Mouse (Mus musculus): Measurements from ENCODE around the gene Ppara.

DNA sequence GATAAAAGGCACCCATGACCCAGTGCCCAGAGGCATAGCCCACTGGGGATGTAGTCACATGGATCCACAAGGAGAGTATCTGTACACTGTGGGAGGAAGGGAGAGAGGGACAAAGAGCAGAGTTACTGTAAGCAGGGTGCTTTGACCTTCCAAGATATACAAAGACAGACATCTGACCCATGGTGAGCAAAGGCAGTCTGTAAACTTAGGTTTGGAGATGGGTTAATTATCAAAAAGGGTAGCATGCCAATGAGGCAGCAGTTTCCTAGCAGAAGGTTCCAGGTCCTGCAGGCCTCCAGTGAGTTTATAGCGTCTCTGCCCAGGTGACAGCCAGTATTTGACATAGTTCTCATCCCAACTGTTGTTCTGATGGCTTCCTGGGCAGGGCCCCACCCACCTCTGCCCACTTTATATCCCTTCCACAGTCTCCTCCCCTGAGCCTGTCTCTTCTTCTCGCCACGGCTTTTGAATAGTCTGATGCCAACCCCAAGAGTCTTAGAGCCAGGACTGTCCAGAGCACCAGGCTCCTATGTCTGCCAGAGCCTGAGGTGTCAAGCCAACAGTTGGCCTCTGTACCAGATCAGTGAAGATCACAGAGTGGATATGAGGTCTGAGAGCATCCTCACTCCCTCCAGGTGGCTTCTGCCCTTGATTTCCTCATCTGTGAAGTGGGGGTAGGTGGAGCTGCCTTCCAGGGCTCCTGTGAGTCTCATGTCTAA is 2.7 kb upstream of the Ppara start:
- no peak for TF ChIP-seq POLR2A (IDR thresholded peaks at IDR 0.05; ENCODE audit: borderline replicate concordance, insufficient read depth, low read length)
- no peak for TF ChIP-seq CTCF (IDR thresholded peaks at IDR 0.05; ENCODE audit: borderline replicate concordance, insufficient read depth, low read depth, low read length)
